Mouse (Mus musculus) cerebral cortex, adult 2 months (tissue): ENCODE measurements around the gene Amhr2.

Experiments
- WGBS: fragments of 180-500 bp; shearing (Covaris S2); methylation state at CpG from one replicate; pipeline ENCODE4 v1.1.7; 2018; 5-methylcytosine and 5-hydroxymethylcytosine counted together

Gene Amhr2

GRCm38 (mm10) chr15:102473246-102473645 is 28.1 kb downstream of the Amhr2 start:
- 39% methylated on average over 2 of the region's 2 CpGs for WGBS

GRCm38 (mm10) chr15:102474520-102474919 is 29.4 kb downstream of the Amhr2 start:
- WGBS, result 85% methylated on average over 2 of the region's 2 CpGs

GRCm38 (mm10) chr15:102483136-102483535 is 38.0 kb downstream of the Amhr2 start:
- WGBS, result 88% methylated on average over 3 of the region's 3 CpGs

GRCm38 (mm10) chr15:102485853-102486252 is 40.7 kb downstream of the Amhr2 start:
- 87% methylated on average over 12 of the region's 12 CpGs for WGBS

GRCm38 (mm10) chr15:102487664-102488063 is 42.5 kb downstream of the Amhr2 start:
- WGBS, result 64% methylated on average over 1 of the region's 1 CpGs

GRCm38 (mm10) chr15:102498322-102498721 is 53.2 kb downstream of the Amhr2 start:
- WGBS, result 43% methylated on average over 3 of the region's 3 CpGs

GRCm38 (mm10) chr15:102499370-102499769 is 54.2 kb downstream of the Amhr2 start:
- 43% methylated on average over 3 of the region's 3 CpGs for WGBS

GRCm38 (mm10) chr15:102499851-102500250 is 54.7 kb downstream of the Amhr2 start:
- WGBS, result 77% methylated on average over 6 of the region's 6 CpGs

GRCm38 (mm10) chr15:102500479-102500878 is 55.3 kb downstream of the Amhr2 start:
- 73% methylated on average over 5 of the region's 5 CpGs for WGBS

- 83% methylated on average over 19 of the region's 19 CpGs for WGBS
Observed at GRCm38 (mm10) chr15:102501084-102501814, 56.1 kb downstream of the Amhr2 start.

- 71% methylated on average over 9 of the region's 9 CpGs for WGBS
Observed at GRCm38 (mm10) chr15:102502254-102502840, 57.2 kb downstream of the Amhr2 start.

- WGBS, result 42% methylated on average over 1 of the region's 1 CpGs
Observed at GRCm38 (mm10) chr15:102503447-102503846, 58.3 kb downstream of the Amhr2 start, which contains the start of gene Gm10337. Gm10337 (plus strand) TSS chr15:102503722.
